Mouse (Mus musculus): ENCODE measurements at regions not wholly inside any gene's neighbourhood (a gene's known extent, or its start where the extent isn't known, plus 50 kb on each side); places are given as distances from the start of the nearest gene placed in this dataset.

GRCm38 (mm10) chr10:111558675-111559340, 52.7 kb downstream of the Phlda1 start:
- no peak overlapping the region for H3K27ac ChIP-seq
- intact Hi-C loops (cut with DNase I), result no loop called here
- no peak for TF ChIP-seq CTCF (IDR thresholded peaks at IDR 0.05)
- DNase-seq, result peak; percentile 30
- no peak overlapping the region for H3K4me3 ChIP-seq

GRCm38 (mm10) chr10:111559341-111560246, 53.5 kb downstream of the Phlda1 start:
- Histone ChIP-seq H3K27ac (no peak overlapping the region), H3K4me3 (no peak overlapping the region)
- no peak for DNase-seq
- TF ChIP-seq CTCF (IDR thresholded peaks at IDR 0.05), result no peak
- intact Hi-C loops (cut with DNase I), result no loop called here

DNA sequence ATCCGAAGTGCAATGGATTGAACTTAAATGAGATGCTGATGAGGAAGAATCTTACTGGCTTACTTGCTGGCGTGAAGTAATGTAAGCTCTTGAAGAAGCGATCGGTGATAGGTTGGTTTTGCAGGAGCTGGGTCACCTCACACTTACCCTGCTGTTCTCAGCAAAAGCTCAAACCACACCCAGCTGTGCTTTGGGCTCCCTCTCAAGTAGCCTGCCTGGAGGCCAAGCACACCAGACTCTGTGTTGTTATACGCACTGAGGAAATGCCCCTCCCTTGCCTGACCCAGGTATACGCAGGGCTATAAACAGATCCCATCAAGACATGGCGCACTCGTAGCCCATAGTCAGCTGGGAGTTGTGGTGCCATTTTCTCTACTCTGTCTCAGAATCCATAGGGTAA, 56.5 kb downstream of the Phlda1 start:
- intact Hi-C loops (cut with DNase I), result no loop called here
- Histone ChIP-seq H3K4me3 (no peak overlapping the region), H3K27ac (no peak overlapping the region)
- peak; percentile 10 for DNase-seq
- no peak for TF ChIP-seq CTCF (IDR thresholded peaks at IDR 0.05)

- TF ChIP-seq CTCF (IDR thresholded peaks at IDR 0.05), result no peak
- DNase-seq, result peak; percentile 85
- H3K4me3 ChIP-seq, result peak overlapping the region; percentile 41
- H3K27ac ChIP-seq, result peak overlapping the region; percentile 75
- intact Hi-C loops (cut with DNase I), result no loop called here
Measured at GRCm38 (mm10) chr10:111566873-111567381, 60.8 kb downstream of the Phlda1 start.

- no peak for DNase-seq
- no peak overlapping the region for H3K27ac ChIP-seq
- no peak for TF ChIP-seq CTCF (IDR thresholded peaks at IDR 0.05)
- intact Hi-C loops (cut with DNase I), result no loop called here
- no peak overlapping the region for H3K4me3 ChIP-seq
Measured at GRCm38 (mm10) chr10:111570501-111571258, 64.6 kb downstream of the Phlda1 start.

- intact Hi-C loops (cut with DNase I), result no loop called here
- H3K4me3 ChIP-seq, result no peak overlapping the region
- H3K27ac ChIP-seq, result no peak overlapping the region
- no peak for DNase-seq
- TF ChIP-seq CTCF (IDR thresholded peaks at IDR 0.05), result no peak
Measured at GRCm38 (mm10) chr10:111574231-111574630, 68.1 kb downstream of the Phlda1 start.

DNA sequence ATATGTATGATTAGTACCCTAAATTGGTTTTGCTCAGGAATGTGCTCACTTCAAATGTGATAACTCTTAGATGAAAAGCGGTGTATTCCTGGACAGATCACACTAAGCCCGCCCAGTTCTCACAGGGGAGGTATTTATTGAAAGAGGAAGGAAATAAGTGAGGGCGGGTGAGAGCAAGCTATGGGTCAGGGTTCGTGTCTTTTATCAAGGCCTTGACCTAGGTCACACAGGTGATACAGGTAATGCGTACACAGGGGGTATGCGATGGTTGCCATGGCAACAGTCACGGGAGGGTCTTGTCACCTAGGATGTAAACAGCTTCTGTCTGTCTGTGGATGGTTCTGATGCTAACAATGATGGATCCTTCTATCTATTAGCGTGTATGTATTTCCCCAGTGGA, 68.7 kb downstream of the Phlda1 start:
- no peak for TF ChIP-seq CTCF (IDR thresholded peaks at IDR 0.05)
- Histone ChIP-seq H3K4me3 (no peak overlapping the region), H3K27ac (no peak overlapping the region)
- intact Hi-C loops (cut with DNase I), result no loop called here
- no peak for DNase-seq

GRCm38 (mm10) chr10:111575256-111575655, 69.2 kb downstream of the Phlda1 start:
- Histone ChIP-seq H3K4me3 (no peak overlapping the region), H3K27ac (no peak overlapping the region)
- no peak for TF ChIP-seq CTCF (IDR thresholded peaks at IDR 0.05)
- intact Hi-C loops (cut with DNase I), result no loop called here
- DNase-seq, result no peak

DNA sequence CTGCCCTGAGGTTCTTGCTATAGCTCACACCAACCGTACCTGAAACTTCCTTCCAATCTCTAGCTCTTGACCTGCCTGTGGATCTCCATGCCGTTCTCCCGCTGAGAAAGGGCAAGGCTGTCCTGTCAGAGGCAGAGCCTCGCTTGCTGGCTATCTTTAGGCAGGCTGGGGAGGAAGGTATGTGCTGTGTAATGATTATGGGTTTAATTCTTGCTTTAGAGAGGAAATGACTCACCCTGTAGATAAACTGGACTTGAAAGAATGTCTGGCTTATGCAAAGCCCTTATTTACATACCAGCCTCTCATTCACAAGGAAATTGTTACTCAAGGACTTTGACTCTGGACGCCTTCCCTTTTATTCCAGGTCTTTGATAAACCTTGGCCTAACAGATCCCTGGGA, 69.8 kb downstream of the Phlda1 start:
- Histone ChIP-seq H3K27ac (no peak overlapping the region), H3K4me3 (no peak overlapping the region)
- TF ChIP-seq CTCF (IDR thresholded peaks at IDR 0.05), result no peak
- intact Hi-C loops (cut with DNase I), result no loop called here
- DNase-seq, result no peak

DNA sequence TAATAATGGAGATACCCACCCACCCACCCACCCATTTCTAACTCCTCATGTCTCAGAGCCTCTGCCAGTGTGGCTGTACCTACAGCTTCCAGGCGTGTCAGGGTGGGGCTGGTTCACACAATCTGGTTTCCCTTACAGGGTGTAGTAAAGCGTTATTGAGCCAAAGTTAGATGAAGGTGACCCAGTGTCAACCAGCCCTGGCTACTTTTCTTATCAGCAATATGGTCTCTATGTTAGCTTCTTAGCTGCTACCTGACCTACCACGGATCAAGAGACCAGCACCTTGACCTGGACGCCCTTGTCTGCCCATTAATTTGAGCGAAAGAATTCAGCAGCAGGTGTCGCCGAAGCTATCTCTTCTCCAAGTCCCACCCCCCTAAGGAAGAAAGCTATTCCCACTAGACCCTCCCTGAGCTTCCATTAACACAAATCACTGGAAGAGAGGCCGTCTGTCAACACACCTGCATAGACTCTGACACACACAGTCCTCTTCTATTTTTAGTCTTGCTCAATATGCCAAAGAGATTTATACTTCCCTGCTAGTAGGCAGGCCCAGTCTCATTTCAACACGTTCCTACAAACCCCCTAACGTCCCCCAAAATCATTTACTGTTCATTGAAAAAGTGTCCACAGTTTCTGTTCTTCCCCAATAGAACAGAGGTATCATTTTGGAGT, 70.4 kb downstream of the Phlda1 start:
- no peak overlapping the region for H3K4me3 ChIP-seq
- no peak for TF ChIP-seq CTCF (IDR thresholded peaks at IDR 0.05)
- no peak for DNase-seq
- intact Hi-C loops (cut with DNase I), result no loop called here
- no peak overlapping the region for H3K27ac ChIP-seq

- TF ChIP-seq CTCF (IDR thresholded peaks at IDR 0.05), result no peak
- Histone ChIP-seq H3K4me3 (no peak overlapping the region), H3K27ac (no peak overlapping the region)
- intact Hi-C loops (cut with DNase I), result no loop called here
- no peak for DNase-seq
Measured at GRCm38 (mm10) chr10:111578536-111578935, 72.5 kb downstream of the Phlda1 start.

DNA sequence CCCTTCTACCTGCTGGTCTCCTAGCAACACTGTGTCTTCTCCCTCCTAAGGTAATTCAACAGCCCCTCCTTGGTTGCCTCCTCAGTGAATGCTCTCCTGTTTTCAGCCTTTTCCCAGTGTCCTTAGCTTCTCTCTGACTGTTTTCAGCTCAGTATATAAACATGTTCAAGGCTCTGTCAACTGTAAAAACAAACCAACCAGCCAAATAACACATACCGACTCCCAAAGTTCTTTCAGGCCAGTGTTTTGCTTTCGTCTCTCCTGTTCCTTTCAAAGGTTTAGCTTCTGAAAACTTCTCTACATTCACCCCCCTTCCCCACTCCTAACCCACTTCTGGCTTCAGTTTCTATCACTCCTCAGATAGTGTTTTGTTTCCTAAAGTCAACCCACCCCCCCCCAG, 73.4 kb downstream of the Phlda1 start:
- Histone ChIP-seq H3K4me3 (no peak overlapping the region), H3K27ac (no peak overlapping the region)
- TF ChIP-seq CTCF (IDR thresholded peaks at IDR 0.05), result no peak
- intact Hi-C loops (cut with DNase I), result no loop called here
- no peak for DNase-seq

Data from gastrocnemius, adult 2 months (tissue).